Mouse (Mus musculus) heart, embryonic 15.5 days (tissue): ENCODE measurements around the gene Myh15. TPM values are rescaled to one million over a fixed set of nuclear protein-coding genes. Genes with fewer than 3 reads are reported as not detected.
"Not testable (repeated sequence)": the region's sequence is repeated elsewhere in the genome, so short reads cannot be mapped to it uniquely, and the experiment has no call there.

Experiments used
- ATAC-seq: fragments of 200-750 bp; cut with Nextera tagmentation; replicated peaks from 2 replicates; pipeline ENCODE4 v1.8.0; 2017; ENCODE audit warnings: low read depth, moderate TSS enrichment; ENCODE audit not compliant: insufficient number of reproducible peaks, insufficient read depth, low FRiP score
- H3K27ac ChIP-seq: fragments of 300-500 bp; sonication (generic); 2 replicates; pipeline ENCODE4 v1.5.1; 2015; ENCODE audit warnings: mild to moderate bottlenecking, inconsistent platforms
- H3K27me3 ChIP-seq: fragments of 300-500 bp; sonication (generic); 2 replicates; pipeline ENCODE4 v1.6.1; 2015; ENCODE audit warnings: inconsistent platforms
- H3K36me3 ChIP-seq: fragments of 300-500 bp; sonication (generic); 2 replicates; pipeline ENCODE4 v1.6.1; 2015; ENCODE audit warnings: mild to moderate bottlenecking, inconsistent platforms
- H3K4me1 ChIP-seq: fragments of 300-500 bp; sonication (generic); replicated peaks from 2 replicates; pipeline ENCODE4 v1.6.1; 2015; ENCODE audit warnings: inconsistent platforms
- H3K4me2 ChIP-seq: fragments of 300-500 bp; sonication (generic); 2 replicates; pipeline ENCODE4 v1.6.1; 2015; ENCODE audit warnings: inconsistent platforms, mild to moderate bottlenecking, moderate library complexity
- H3K4me3 ChIP-seq: fragments of 300-500 bp; sonication (generic); 2 replicates; pipeline ENCODE4 v1.5.1; 2015; ENCODE audit warnings: mild to moderate bottlenecking, inconsistent platforms
- H3K9ac ChIP-seq: fragments of 300-500 bp; sonication (generic); 2 replicates; pipeline ENCODE4 v1.6.1; 2015; ENCODE audit warnings: mild to moderate bottlenecking, inconsistent platforms
- H3K9me3 ChIP-seq: fragments of 300-500 bp; sonication (generic); replicated peaks from 2 replicates; pipeline ENCODE4 v1.6.1; 2016; ENCODE audit warnings: inconsistent platforms
- WGBS: fragments of 180-500 bp; shearing (Covaris S2); methylation state at CpG from one replicate; pipeline ENCODE4 v1.1.7; 2015; ENCODE audit warnings: mixed read lengths; 5-methylcytosine and 5-hydroxymethylcytosine counted together
- polyA plus RNA-seq: library from polyadenylated mRNA; unstranded; fragments of >200 nt; fragmentation: Nextera tagmentation; extraction: Ambion mirVana; gene quantifications from 2 replicates; pipeline ENCODE4 v1.2.1, GENCODE M21; 2015

The Myh15 gene
- polyA plus RNA-seq, 1 experiment from 2014 or later = not detected

- H3K27ac ChIP-seq = no peak overlapping the region
- H3K9ac ChIP-seq = no peak overlapping the region
- H3K4me2 ChIP-seq = no peak overlapping the region
- H3K4me1 ChIP-seq = no peaks in the 10 kb centered on the region
- H3K36me3 ChIP-seq = no peaks in the 10 kb centered on the region
- 69% methylated on average over 11 of the region's 11 CpGs for WGBS
- H3K27me3 ChIP-seq = no peaks in the 10 kb centered on the region
- ATAC-seq = no peak
- H3K4me3 ChIP-seq = no peak overlapping the region
- H3K9me3 ChIP-seq = no peaks in the 10 kb centered on the region
These were observed 108.4 kb downstream of the Myh15 start for GRCm38 (mm10) chr16:49165728-49166127.

- ATAC-seq = no peak
- Histone ChIP-seq H3K4me3 (no peak overlapping the region), H3K27me3 (no peaks in the 10 kb centered on the region), H3K4me2 (no peak overlapping the region), H3K36me3 (no peaks in the 10 kb centered on the region), H3K4me1 (no peaks in the 10 kb centered on the region), H3K9ac (no peak overlapping the region), H3K9me3 (no peaks in the 10 kb centered on the region), H3K27ac (no peak overlapping the region)
- 80% methylated on average over 12 of the region's 12 CpGs for WGBS
These were observed 110.0 kb downstream of the Myh15 start for GRCm38 (mm10) chr16:49167325-49167724.

DNA sequence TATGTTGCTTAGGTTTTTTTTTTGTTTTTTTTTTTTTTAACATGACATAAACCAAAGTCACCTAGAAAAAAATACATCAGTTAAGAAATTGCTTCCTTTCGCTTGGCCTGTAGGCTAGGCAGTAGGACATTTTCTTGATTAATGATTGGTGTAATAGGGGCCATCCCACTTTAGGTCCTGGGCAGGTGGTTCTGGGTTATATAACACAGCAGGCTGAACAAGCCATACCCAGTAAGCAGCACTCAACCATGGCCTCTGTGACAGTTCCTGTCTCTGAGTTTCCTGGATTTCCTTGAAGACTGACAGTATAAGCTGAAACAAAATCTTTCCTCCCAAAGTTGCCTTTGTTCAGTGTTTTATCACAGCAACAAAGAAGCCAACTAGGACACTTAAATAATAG, 117.8 kb downstream of the Myh15 start:
- 76% methylated on average over 1 of the region's 1 CpGs for WGBS
- no peak for ATAC-seq
- no peaks in the 10 kb centered on the region for H3K27me3 ChIP-seq
- H3K9ac ChIP-seq = no peak overlapping the region
- H3K4me1 ChIP-seq = no peaks in the 10 kb centered on the region
- no peak overlapping the region for H3K4me2 ChIP-seq
- H3K9me3 ChIP-seq = no peaks in the 10 kb centered on the region
- H3K36me3 ChIP-seq = no peaks in the 10 kb centered on the region
- H3K4me3 ChIP-seq = no peak overlapping the region
- no peak overlapping the region for H3K27ac ChIP-seq

DNA sequence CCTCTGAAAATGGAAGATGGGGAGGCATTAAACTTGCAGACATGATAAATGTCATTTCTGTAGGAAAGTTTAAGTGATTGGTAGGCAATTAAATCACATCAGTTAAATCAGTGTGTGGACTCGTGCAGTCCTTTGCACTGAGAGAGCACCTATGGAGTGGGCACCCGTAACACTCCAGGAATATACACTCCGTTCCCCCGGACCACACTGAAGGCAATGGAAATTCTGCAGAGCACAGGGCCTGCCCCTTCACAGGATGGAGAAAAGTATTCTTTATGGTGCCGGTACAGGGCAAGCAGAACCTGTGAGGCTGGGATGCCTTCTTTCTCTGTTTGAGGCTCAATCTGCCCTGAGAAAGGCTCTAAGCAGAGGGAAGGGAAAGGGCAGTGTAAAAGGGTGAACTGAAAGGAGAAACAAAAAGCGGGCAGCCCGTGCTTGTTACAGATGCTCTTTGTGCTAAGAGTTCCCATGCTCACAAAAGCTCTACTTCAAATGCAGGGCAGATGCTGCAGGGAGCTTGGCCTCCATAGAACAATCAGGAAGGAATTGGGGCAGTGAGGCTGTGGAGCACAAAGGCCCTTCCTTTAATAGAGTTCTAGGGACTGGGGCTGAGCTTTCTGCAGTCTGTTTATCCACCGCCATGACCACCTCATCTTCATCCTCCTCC, 118.6 kb downstream of the Myh15 start:
- no peaks in the 10 kb centered on the region for H3K36me3 ChIP-seq
- ATAC-seq = no peak
- 82% methylated on average over 8 of the region's 8 CpGs for WGBS
- H3K9me3 ChIP-seq = no peaks in the 10 kb centered on the region
- H3K4me3 ChIP-seq = no peak overlapping the region
- no peak overlapping the region for H3K27ac ChIP-seq
- H3K9ac ChIP-seq = no peak overlapping the region
- H3K27me3 ChIP-seq = no peaks in the 10 kb centered on the region
- H3K4me1 ChIP-seq = no peaks in the 10 kb centered on the region
- no peak overlapping the region for H3K4me2 ChIP-seq

GRCm38 (mm10) chr16:49193521-49193920, 136.2 kb downstream of the Myh15 start:
- Histone ChIP-seq H3K4me1 (no peaks in the 10 kb centered on the region), H3K9me3 (no peaks in the 10 kb centered on the region), H3K36me3 (no peaks in the 10 kb centered on the region), H3K27ac (no peak overlapping the region), H3K4me2 (no peak overlapping the region), H3K27me3 (no peaks in the 10 kb centered on the region), H3K4me3 (no peak overlapping the region), H3K9ac (no peak overlapping the region)
- ATAC-seq = no peak
- 64% methylated on average over 2 of the region's 2 CpGs for WGBS

GRCm38 (mm10) chr16:49193986-49194385, 136.7 kb downstream of the Myh15 start:
- H3K9ac ChIP-seq = no peak overlapping the region
- WGBS = 68% methylated on average over 2 of the region's 2 CpGs
- H3K4me1 ChIP-seq = no peaks in the 10 kb centered on the region
- H3K9me3 ChIP-seq = no peaks in the 10 kb centered on the region
- H3K4me2 ChIP-seq = no peak overlapping the region
- H3K36me3 ChIP-seq = no peaks in the 10 kb centered on the region
- no peak overlapping the region for H3K4me3 ChIP-seq
- H3K27ac ChIP-seq = no peak overlapping the region
- no peaks in the 10 kb centered on the region for H3K27me3 ChIP-seq
- ATAC-seq = no peak

DNA sequence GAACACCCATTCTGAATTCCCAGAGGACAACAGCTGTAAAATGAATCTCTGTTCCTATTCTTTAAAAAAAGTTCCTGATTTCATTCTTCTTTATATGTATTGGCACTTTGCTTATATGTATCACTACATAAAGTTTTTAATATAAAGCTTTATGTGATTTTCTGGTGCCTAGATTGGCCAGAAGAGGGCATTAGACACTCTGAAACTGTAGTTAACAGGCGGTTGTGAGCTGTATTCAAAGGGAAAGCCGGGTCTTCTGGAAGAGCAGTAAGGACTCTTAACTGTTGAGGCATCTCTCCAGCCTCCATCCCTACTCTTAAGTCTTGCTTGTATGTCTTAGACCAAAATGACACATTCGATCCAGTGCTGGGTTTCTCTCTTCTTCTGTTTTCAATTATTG, 139.0 kb downstream of the Myh15 start:
- Histone ChIP-seq H3K9me3 (no peaks in the 10 kb centered on the region; the same call in 1 of the 2 replicates), H3K9ac (no peak overlapping the region), H3K27me3 (no peaks in the 10 kb centered on the region), H3K4me2 (no peak overlapping the region), H3K27ac (no peak overlapping the region), H3K36me3 (no peaks in the 10 kb centered on the region), H3K4me3 (no peak overlapping the region), H3K4me1 (no peaks in the 10 kb centered on the region)
- WGBS = 51% methylated on average over 3 of the region's 3 CpGs
- no peak for ATAC-seq

DNA sequence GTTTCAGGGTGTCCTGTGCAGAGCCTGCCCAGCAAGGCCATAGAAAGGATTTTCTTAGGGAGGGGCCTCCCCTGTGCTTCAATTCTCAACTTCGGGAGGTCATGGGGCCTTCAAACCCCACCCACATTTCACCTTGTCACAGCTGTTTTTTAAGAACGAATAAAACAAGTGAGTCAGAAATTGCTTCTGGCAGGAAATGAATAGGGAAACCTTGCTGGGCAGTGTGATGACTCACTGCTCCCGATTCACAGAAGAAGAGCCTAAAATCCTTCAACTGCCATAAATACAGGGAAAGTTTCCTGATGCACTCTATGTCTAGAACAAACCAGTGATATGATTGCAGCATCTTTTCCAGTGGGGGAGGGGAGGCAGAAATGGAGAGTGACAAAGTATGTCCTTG, 140.7 kb downstream of the Myh15 start:
- H3K9me3 ChIP-seq = no peaks in the 10 kb centered on the region; the same call in 1 of the 2 replicates
- H3K27me3 ChIP-seq = no peaks in the 10 kb centered on the region
- 0 out of 2 replicates have a peak, but pooled peaks have one; percentile 35 for ATAC-seq
- H3K9ac ChIP-seq = no peak overlapping the region
- H3K4me1 ChIP-seq = no peaks in the 10 kb centered on the region
- no peak overlapping the region for H3K4me3 ChIP-seq
- H3K4me2 ChIP-seq = no peak overlapping the region
- H3K36me3 ChIP-seq = no peaks in the 10 kb centered on the region
- no peak overlapping the region for H3K27ac ChIP-seq
- 40% methylated on average over 3 of the region's 3 CpGs for WGBS

GRCm38 (mm10) chr16:49223733-49224132, 166.4 kb downstream of the Myh15 start:
- 66% methylated on average over 8 of the region's 8 CpGs for WGBS

GRCm38 (mm10) chr16:49243517-49243916, 186.2 kb downstream of the Myh15 start:
- H3K4me1 ChIP-seq = not testable (repeated sequence)

More at GRCm38 (mm10) chr16:49223733-49224132, 166.4 kb downstream of the Myh15 start:
- Histone ChIP-seq H3K4me1 (no peaks in the 10 kb centered on the region), H3K27ac (no peak overlapping the region), H3K36me3 (no peaks in the 10 kb centered on the region), H3K9ac (no peak overlapping the region), H3K9me3 (no peaks in the 10 kb centered on the region), H3K4me3 (no peak overlapping the region), H3K27me3 (no peaks in the 10 kb centered on the region), H3K4me2 (no peak overlapping the region)
- ATAC-seq = no peak

More at GRCm38 (mm10) chr16:49243517-49243916, 186.2 kb downstream of the Myh15 start:
- not testable (repeated sequence) for H3K9ac ChIP-seq, H3K36me3 ChIP-seq, H3K9me3 ChIP-seq, H3K4me3 ChIP-seq, H3K27ac ChIP-seq, ATAC-seq, H3K27me3 ChIP-seq, H3K4me2 ChIP-seq
- WGBS = 84% methylated on average over 1 of the region's 1 CpGs
